ENCODE assay signal across 8 mouse cellular contexts in the genomic region with DNA sequence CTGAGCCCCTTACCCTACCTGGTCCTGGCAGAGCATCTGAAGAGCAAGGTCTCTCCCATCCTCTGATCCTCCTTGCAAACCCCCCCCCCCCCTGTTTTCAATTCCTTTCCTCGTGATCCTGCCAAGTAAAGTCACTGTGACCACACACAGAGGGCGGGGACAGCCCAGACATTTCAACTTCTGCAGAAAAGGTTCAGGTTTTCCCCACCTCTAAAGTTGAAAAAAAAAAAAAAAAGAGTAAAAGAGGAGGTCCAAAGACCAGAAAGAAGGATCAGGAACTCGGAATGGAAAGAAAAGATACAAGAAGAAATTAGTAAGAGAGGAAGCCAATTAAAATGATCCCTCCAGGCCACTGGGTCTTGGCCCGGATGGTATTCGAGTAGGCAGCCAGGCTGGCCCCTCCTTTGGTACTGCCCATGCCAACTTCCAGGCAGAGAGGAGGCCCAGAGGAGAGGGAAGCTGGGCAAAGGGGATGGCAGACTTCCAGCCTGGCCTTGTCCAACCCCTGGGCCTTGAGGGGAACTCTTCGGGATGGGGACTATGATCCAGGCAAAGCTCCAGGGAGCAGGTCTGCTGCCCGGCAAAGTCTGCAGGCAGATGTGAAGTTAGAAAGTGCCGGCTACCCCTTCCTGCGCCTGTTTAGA. TPM values are rescaled to one million over a fixed set of nuclear protein-coding genes. Genes with fewer than 3 reads are reported as not detected.
DNase-seq lines count a peak whose midpoint lies in the region; ATAC-seq lines count a peak whose summit lies in the region.

TSS of gene Stat5a (plus strand) at position 417 of the 644 bp plus-strand sequence.

- 0 out of 2 replicates have a peak within 1 kb of the TSS, but pooled peaks have one; percentile 49 for H3K27ac ChIP-seq in embryonic facial prominence, embryonic 15.5 days (replicated peaks)
- H3K27ac ChIP-seq in heart, embryonic 13.5 days (replicated peaks) = peak within 1 kb of the TSS; percentile 43
- no peak within 1 kb of the TSS for H3K27ac ChIP-seq in kidney, embryonic 15.5 days
- no peak within 1 kb of the TSS; the same call in 1 of the 2 replicates for H3K27ac ChIP-seq in liver, embryonic 16.5 days (ENCODE audit: low read length)
- H3K27ac ChIP-seq in neural tube, embryonic 14.5 days (ENCODE audit: low read depth, low read length) = no peak within 1 kb of the TSS

- H3K36me3 ChIP-seq in embryonic facial prominence, embryonic 15.5 days = no peaks in the 10 kb centered on the region
- 0 out of 2 replicates have a peak, but pooled peaks cover 3% of the 10 kb centered on the region for H3K36me3 ChIP-seq in heart, embryonic 13.5 days
- no peaks in the 10 kb centered on the region for H3K36me3 ChIP-seq in kidney, embryonic 15.5 days
- no peaks in the 10 kb centered on the region for H3K36me3 ChIP-seq in liver, embryonic 16.5 days (ENCODE audit: control insufficient read depth, insufficient read depth)
- no peaks in the 10 kb centered on the region for H3K36me3 ChIP-seq in neural tube, embryonic 14.5 days (ENCODE audit: control insufficient read depth, insufficient read depth, low read length)

- peaks cover 13% of the 10 kb centered on the region for H3K4me1 ChIP-seq in embryonic facial prominence, embryonic 15.5 days
- peaks cover 27% of the 10 kb centered on the region for H3K4me1 ChIP-seq in heart, embryonic 13.5 days
- peaks cover 18% of the 10 kb centered on the region for H3K4me1 ChIP-seq in kidney, embryonic 15.5 days
- peaks cover 26% of the 10 kb centered on the region for H3K4me1 ChIP-seq in liver, embryonic 16.5 days (ENCODE audit: control insufficient read depth, low read depth, low read length)
- no peaks in the 10 kb centered on the region for H3K4me1 ChIP-seq in neural tube, embryonic 14.5 days (ENCODE audit: control insufficient read depth, insufficient read depth, low read length)

- 0 out of 2 replicates have a peak, but pooled peaks have one; percentile 15 for ATAC-seq in embryonic facial prominence, embryonic 15.5 days (ENCODE audit: insufficient number of reproducible peaks, low FRiP score, low TSS enrichment, low read depth)
- ATAC-seq in heart, embryonic 13.5 days (ENCODE audit: extremely low read depth, insufficient number of reproducible peaks, low FRiP score, low TSS enrichment) = no peak
- no peak for ATAC-seq in kidney, embryonic 15.5 days (replicated peaks; ENCODE audit: low FRiP score)
- ATAC-seq in liver, embryonic 16.5 days (ENCODE audit: low read depth) = no peak
- ATAC-seq in neural tube, embryonic 14.5 days (ENCODE audit: low read depth) = no peak

- H3K9ac ChIP-seq in embryonic facial prominence, embryonic 15.5 days = peak within 1 kb of the TSS; percentile 37; the same call in 1 of the 2 replicates
- H3K9ac ChIP-seq in heart, embryonic 13.5 days = peak within 1 kb of the TSS; percentile 86
- peak within 1 kb of the TSS; percentile 41 for H3K9ac ChIP-seq in kidney, embryonic 15.5 days
- H3K9ac ChIP-seq in liver, embryonic 16.5 days (ENCODE audit: low read depth, low read length) = peak within 1 kb of the TSS; percentile 66
- H3K9ac ChIP-seq in neural tube, embryonic 14.5 days (replicated peaks; ENCODE audit: low read depth, low read length) = peak within 1 kb of the TSS; percentile 42; the same call in 1 of the 2 replicates

- H3K4me3 ChIP-seq in embryonic facial prominence, embryonic 15.5 days (replicated peaks) = peak within 1 kb of the TSS; percentile 53
- peak within 1 kb of the TSS; percentile 65 for H3K4me3 ChIP-seq in heart, embryonic 13.5 days
- peak within 1 kb of the TSS; percentile 49 for H3K4me3 ChIP-seq in kidney, embryonic 15.5 days (replicated peaks)
- H3K4me3 ChIP-seq in liver, embryonic 16.5 days (ENCODE audit: low read depth, low read length) = peak within 1 kb of the TSS; percentile 68
- peak within 1 kb of the TSS; percentile 37 for H3K4me3 ChIP-seq in neural tube, embryonic 14.5 days (ENCODE audit: low read depth, low read length)

- WGBS in embryonic facial prominence, embryonic 15.5 days = 46% methylated on average over 9 of the region's 9 CpGs
- 57% methylated on average over 9 of the region's 9 CpGs for WGBS in heart, embryonic 13.5 days
- WGBS in kidney, embryonic 15.5 days = 61% methylated on average over 9 of the region's 9 CpGs
- 61% methylated on average over 9 of the region's 9 CpGs for WGBS in liver, embryonic 16.5 days (ENCODE audit: insufficient replicate concordance)
- 59% methylated on average over 9 of the region's 9 CpGs for WGBS in neural tube, embryonic 14.5 days

- peaks cover 30% of the 10 kb centered on the region; the same call in 1 of the 2 replicates for H3K27me3 ChIP-seq in embryonic facial prominence, embryonic 15.5 days
- peaks cover 54% of the 10 kb centered on the region for H3K27me3 ChIP-seq in heart, embryonic 13.5 days (replicated peaks)
- H3K27me3 ChIP-seq in kidney, embryonic 15.5 days = peaks cover 34% of the 10 kb centered on the region
- no peaks in the 10 kb centered on the region; the same call in 1 of the 2 replicates for H3K27me3 ChIP-seq in liver, embryonic 16.5 days (ENCODE audit: control insufficient read depth, insufficient read depth, low read depth, low read length)
- H3K27me3 ChIP-seq in neural tube, embryonic 14.5 days (ENCODE audit: control insufficient read depth, insufficient read depth, low read length) = peaks cover 9% of the 10 kb centered on the region; the same call in 1 of the 2 replicates

- no peak for DNase-seq in thymus, postnatal 0 days (ENCODE audit: low spot score)
- no peak for DNase-seq in thymus, postnatal 14 days
- no peak for DNase-seq in T-cell, adult 2 months (ENCODE audit: low spot score)

- H3K9me3 ChIP-seq in embryonic facial prominence, embryonic 15.5 days (replicated peaks) = no peaks in the 10 kb centered on the region
- H3K9me3 ChIP-seq in heart, embryonic 13.5 days = no peaks in the 10 kb centered on the region
- H3K9me3 ChIP-seq in kidney, embryonic 15.5 days (replicated peaks) = no peaks in the 10 kb centered on the region
- H3K9me3 ChIP-seq in liver, embryonic 16.5 days (replicated peaks; ENCODE audit: control insufficient read depth, low read length) = no peaks in the 10 kb centered on the region
- no peaks in the 10 kb centered on the region for H3K9me3 ChIP-seq in neural tube, embryonic 14.5 days (ENCODE audit: control insufficient read depth, low read length)

- H3K4me2 ChIP-seq in embryonic facial prominence, embryonic 15.5 days (replicated peaks) = peak within 1 kb of the TSS; percentile 75
- H3K4me2 ChIP-seq in heart, embryonic 13.5 days = peak within 1 kb of the TSS; percentile 88
- H3K4me2 ChIP-seq in kidney, embryonic 15.5 days = peak within 1 kb of the TSS; percentile 71
- peak within 1 kb of the TSS; percentile 91 for H3K4me2 ChIP-seq in liver, embryonic 16.5 days (ENCODE audit: low read depth, low read length)
- H3K4me2 ChIP-seq in neural tube, embryonic 14.5 days (ENCODE audit: low read depth, low read length) = peak within 1 kb of the TSS; percentile 52

RNA-seq across cellular contexts. Expression of gene Stat5a, which starts in this region (rescaled TPM):
- polyA plus RNA-seq in thymus, postnatal 0 days (2015; fragmentation: Nextera tagmentation; extraction: Ambion mirVana) = 61.2 and 62.7 TPM in 2 replicates
- 9.7 and 10.4 TPM in 2 replicates for polyA plus RNA-seq in embryonic facial prominence, embryonic 15.5 days (2015; fragmentation: Nextera tagmentation; extraction: Ambion mirVana)
- 5.2 and 5.9 TPM in 2 replicates for polyA plus RNA-seq in heart, embryonic 13.5 days (2015; fragmentation: Nextera tagmentation; extraction: Ambion mirVana)
- polyA plus RNA-seq in kidney, embryonic 15.5 days (2015; fragmentation: Nextera tagmentation; extraction: Ambion mirVana) = 3.1 and 3.7 TPM in 2 replicates
- 8.1 and 8.3 TPM in 2 replicates for polyA plus RNA-seq in liver, embryonic 16.5 days (2015; fragmentation: Nextera tagmentation; extraction: Ambion mirVana)
- polyA plus RNA-seq in neural tube, embryonic 14.5 days (2014; fragmentation: Nextera tagmentation; extraction: Ambion mirVana) = 1.3 and 1.8 TPM in 2 replicates

Comparison
In these comparisons a context has a peak if more than half of its experiments do, and no peak if none do; other contexts are left out.
1. H3K27ac ChIP-seq: peak in embryonic facial prominence, embryonic 15.5 days (single experiment) and heart, embryonic 13.5 days (single experiment); none in kidney, embryonic 15.5 days (single experiment), liver, embryonic 16.5 days (single experiment) and neural tube, embryonic 14.5 days (single experiment).
2. Peak in every context shown above with its lines, with median percentiles within 50 percentile points of each other: H3K4me2 ChIP-seq, H3K4me3 ChIP-seq and H3K9ac ChIP-seq.